Mouse (Mus musculus) heart, postnatal 4 days (tissue): ENCODE measurements around the gene Tshr. TPM values are rescaled to one million over a fixed set of nuclear protein-coding genes. Genes with fewer than 3 reads are reported as not detected.
A peak's percentile ranks its signal among the peaks of the same experiment; 100 is the strongest.
"Not testable (repeated sequence)": the region's sequence is repeated elsewhere in the genome, so short reads cannot be mapped to it uniquely, and the experiment has no call there.

Experiments used
- DNase-seq: peaks from one replicate; pipeline ENCODE4 v3.0.0; 2021
- total RNA-seq, 2 experiments: library from RNA; stranded (reverse); gene quantifications; 2 replicates each; pipeline ENCODE4 v1.2.3; 2021

The Tshr gene
- total RNA-seq, 2 experiments from 2014 or later = 0.05 to 0.07 TPM

GRCm38 (mm10) chr12:91500475-91500874 is 116.1 kb downstream of the Tshr start:
- no peak for DNase-seq

- no peak for DNase-seq
These were observed 127.4 kb downstream of the Tshr start for GRCm38 (mm10) chr12:91511766-91512165.

GRCm38 (mm10) chr12:91513980-91514379 is 129.6 kb downstream of the Tshr start:
- no peak for DNase-seq

GRCm38 (mm10) chr12:91517808-91518207 is 133.4 kb downstream of the Tshr start:
- DNase-seq = no peak

- no peak for DNase-seq
These were observed 139.3 kb downstream of the Tshr start for GRCm38 (mm10) chr12:91523626-91524025.

- DNase-seq = no peak
These were observed 150.2 kb downstream of the Tshr start for GRCm38 (mm10) chr12:91534514-91534913.

- no peak for DNase-seq
These were observed 155.8 kb downstream of the Tshr start for GRCm38 (mm10) chr12:91540202-91540601.

- no peak for DNase-seq
These were observed 165.1 kb downstream of the Tshr start for GRCm38 (mm10) chr12:91549471-91549870.

- DNase-seq = peak; percentile 79
These were observed 167.6 kb downstream of the Tshr start for GRCm38 (mm10) chr12:91551773-91552526.

GRCm38 (mm10) chr12:91557358-91558005 is 173.1 kb downstream of the Tshr start:
- DNase-seq = not testable (repeated sequence)

- not testable (repeated sequence) for DNase-seq
These were observed 173.8 kb downstream of the Tshr start for GRCm38 (mm10) chr12:91558152-91558551.

GRCm38 (mm10) chr12:91567145-91567544 is 182.8 kb downstream of the Tshr start:
- DNase-seq = no peak

- no peak for DNase-seq
These were observed 184.9 kb downstream of the Tshr start for GRCm38 (mm10) chr12:91569255-91569654.

GRCm38 (mm10) chr12:91571708-91572107 is 187.3 kb downstream of the Tshr start:
- DNase-seq = no peak

GRCm38 (mm10) chr12:91579665-91580064 is 195.3 kb downstream of the Tshr start:
- DNase-seq = no peak

- no peak for DNase-seq
These were observed 197.1 kb downstream of the Tshr start for GRCm38 (mm10) chr12:91581204-91582070.

- DNase-seq = no peak
These were observed 198.1 kb downstream of the Tshr start for GRCm38 (mm10) chr12:91582362-91583002.

GRCm38 (mm10) chr12:91583409-91583808 is 199.0 kb downstream of the Tshr start:
- DNase-seq = no peak

GRCm38 (mm10) chr12:91585206-91585605 is 200.8 kb downstream of the Tshr start:
- no peak for DNase-seq

- not testable (repeated sequence) for DNase-seq
These were observed 201.5 kb downstream of the Tshr start for GRCm38 (mm10) chr12:91585815-91586214.

- DNase-seq = no peak
These were observed 202.7 kb downstream of the Tshr start for GRCm38 (mm10) chr12:91587077-91587476.

GRCm38 (mm10) chr12:91587491-91588033 is 203.2 kb downstream of the Tshr start:
- no peak for DNase-seq
